Mouse (Mus musculus) testis, postnatal 10 days (tissue): Measurements from ENCODE around the gene Klk8.

Experiments used
- DNase-seq: peaks from one replicate; pipeline ENCODE4 v3.0.0; 2021; ENCODE audit warnings: low spot score

Gene Klk8

GRCm38 (mm10) chr7:43791591-43791990 is 5.8 kb upstream of the Klk8 start, which contains the start of gene Klk9:
Gene Klk9 (plus strand): TSS chr7:43791891.
- no peak for DNase-seq

GRCm38 (mm10) chr7:43796355-43796754 is 1.0 kb upstream of the Klk8 start:
- DNase-seq, result no peak

DNA sequence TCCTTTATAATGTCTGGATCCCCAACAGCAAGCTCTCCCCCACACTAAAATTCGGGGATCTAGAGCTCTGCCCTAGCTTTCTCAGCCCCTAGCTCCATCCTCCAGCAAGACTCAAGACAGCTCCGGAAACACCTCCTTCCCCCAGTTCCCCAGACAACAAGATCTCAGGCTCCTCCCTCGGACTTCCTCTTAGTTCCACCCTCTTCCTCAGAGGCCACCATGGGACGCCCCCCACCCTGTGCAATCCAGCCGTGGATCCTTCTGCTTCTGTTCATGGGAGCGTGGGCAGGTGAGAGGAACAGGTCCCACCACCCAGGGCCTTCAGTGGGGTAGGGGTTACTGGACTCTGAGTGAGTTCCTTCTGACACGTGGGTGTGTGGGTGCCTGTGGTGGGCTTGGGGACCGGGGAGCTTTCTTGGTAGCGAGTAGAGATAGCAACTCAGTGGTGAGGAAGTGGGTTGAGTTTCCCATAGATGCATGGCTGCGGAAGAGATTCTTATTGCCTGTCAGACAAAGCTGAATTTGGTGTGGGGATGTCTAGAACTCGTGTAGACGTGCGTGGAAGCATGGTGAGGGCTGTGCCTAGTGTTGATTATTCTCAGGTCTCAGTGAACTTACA is 576 bp downstream of the Klk8 start:
- no peak for DNase-seq

DNA sequence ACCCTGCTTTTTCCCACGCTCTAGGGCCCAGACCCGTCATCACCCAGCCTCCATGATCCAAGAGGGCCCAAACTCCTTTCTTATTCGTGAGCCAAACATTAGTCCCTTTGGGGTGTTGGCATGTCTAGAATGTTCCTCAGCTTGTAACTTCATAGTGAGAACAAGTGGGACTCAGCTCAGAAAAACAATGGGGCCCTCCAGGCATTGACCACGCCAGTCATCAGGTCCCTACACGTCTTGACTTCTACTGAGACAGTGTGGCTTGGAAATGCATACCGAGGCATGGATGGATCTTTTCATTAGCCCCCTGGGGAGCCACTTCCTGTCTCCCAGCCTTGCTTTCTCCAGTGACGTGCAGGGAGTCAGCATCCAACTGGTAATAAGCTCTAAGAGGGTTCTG is 2.5 kb downstream of the Klk8 start:
- no peak for DNase-seq

DNA sequence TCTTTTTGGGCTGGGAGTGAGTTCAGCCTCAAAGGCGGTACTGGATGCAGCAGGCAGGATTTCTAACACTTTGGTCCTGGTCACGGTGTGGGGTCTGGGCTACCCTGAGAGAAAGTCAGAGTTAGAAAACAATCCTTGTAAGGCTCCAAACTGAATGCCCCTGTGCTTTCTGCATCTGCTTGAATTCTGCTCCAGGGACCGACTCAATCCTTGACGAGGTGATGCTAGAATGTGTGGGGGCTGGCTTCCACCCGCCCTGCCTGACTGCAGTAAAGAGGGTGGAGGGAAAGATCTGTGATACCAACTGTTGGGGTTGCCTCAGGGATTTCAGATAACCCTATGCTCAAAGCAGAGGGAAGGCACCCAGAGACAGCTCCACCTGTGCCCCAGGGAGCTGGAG is 13.6 kb downstream of the Klk8 start, which contains the start of gene Klk7:
Gene Klk7 (plus strand): TSS at position 301 of the 400 bp plus-strand sequence.
- DNase-seq, result no peak

- DNase-seq, result no peak
Observed at GRCm38 (mm10) chr7:43815211-43815610, 17.8 kb downstream of the Klk8 start.

GRCm38 (mm10) chr7:43816746-43817145 is 19.4 kb downstream of the Klk8 start:
- DNase-seq, result no peak

- DNase-seq, result no peak
Observed at GRCm38 (mm10) chr7:43821581-43821980, 24.2 kb downstream of the Klk8 start.

DNA sequence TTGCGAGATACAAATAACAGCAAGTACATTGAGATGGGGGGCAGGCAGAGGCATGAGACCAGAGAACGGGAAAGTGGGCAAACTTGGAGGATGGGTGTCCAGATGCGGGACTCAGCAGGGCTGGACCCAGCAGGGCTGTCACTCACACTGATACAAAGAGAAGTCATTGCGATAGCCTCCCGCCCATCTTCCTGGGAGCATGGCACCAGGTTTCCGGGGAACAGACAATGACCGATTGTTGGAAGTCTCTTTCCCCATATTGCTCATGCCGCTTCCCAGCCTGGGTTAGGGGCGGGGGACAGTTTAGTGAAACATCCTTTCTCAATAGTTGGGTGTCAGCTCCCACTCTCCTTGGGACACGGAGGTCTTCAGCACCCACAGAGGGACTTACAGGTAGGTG is 26.8 kb downstream of the Klk8 start, which contains the start of gene Klk6:
Gene Klk6 (plus strand): TSS at position 301 of the 400 bp plus-strand sequence.
- DNase-seq, result no peak

DNA sequence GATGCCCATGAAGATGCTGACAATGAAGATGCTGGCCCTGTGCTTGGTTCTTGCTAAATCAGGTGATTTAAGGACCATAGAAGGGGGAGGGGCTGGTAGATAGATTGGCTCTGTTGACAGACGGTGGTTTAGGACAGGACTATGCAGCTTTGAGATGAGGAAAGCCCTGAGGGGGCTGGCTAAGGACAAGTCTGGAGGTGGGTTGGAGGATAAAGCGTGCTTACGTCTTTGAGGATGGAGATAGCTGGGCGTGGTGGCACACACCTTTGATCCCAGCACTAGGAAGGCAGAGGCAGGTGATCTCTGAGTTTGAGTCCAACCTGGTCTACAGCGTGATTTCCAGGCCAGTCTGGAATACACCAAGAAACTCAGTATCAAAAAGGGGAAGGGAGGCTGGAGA is 28.7 kb downstream of the Klk8 start:
- DNase-seq, result no peak

GRCm38 (mm10) chr7:43827706-43828105 is 30.3 kb downstream of the Klk8 start:
- DNase-seq, result no peak

GRCm38 (mm10) chr7:43829006-43829405 is 31.6 kb downstream of the Klk8 start:
- DNase-seq, result no peak

- no peak for DNase-seq
Observed at GRCm38 (mm10) chr7:43841701-43842100, 44.3 kb downstream of the Klk8 start, which contains the start of gene Klk5. Gene Klk5 (plus strand): TSS chr7:43841971.

GRCm38 (mm10) chr7:43843801-43844200 is 46.4 kb downstream of the Klk8 start:
- no peak for DNase-seq

GRCm38 (mm10) chr7:43851616-43852015 is 54.2 kb downstream of the Klk8 start:
- no peak for DNase-seq
